Mouse (Mus musculus) bone marrow macrophage, adult 2 months (primary cell): ENCODE measurements at regions not wholly inside any gene's neighbourhood (a gene's known extent, or its start where the extent isn't known, plus 50 kb on each side); places are given as distances from the start of the nearest gene placed in this dataset.

Experiments
- CTCF ChIP-seq: IDR thresholded peaks from 2 replicates; pipeline ENCODE4 v1.5.1; 2012; ENCODE audit warnings: low read depth, mild to moderate bottlenecking, low read length, moderate library complexity
- POLR2A ChIP-seq: IDR thresholded peaks from 2 replicates; pipeline ENCODE4 v1.6.1; 2012; ENCODE audit warnings: mild to moderate bottlenecking, low read depth, low read length, borderline replicate concordance

DNA sequence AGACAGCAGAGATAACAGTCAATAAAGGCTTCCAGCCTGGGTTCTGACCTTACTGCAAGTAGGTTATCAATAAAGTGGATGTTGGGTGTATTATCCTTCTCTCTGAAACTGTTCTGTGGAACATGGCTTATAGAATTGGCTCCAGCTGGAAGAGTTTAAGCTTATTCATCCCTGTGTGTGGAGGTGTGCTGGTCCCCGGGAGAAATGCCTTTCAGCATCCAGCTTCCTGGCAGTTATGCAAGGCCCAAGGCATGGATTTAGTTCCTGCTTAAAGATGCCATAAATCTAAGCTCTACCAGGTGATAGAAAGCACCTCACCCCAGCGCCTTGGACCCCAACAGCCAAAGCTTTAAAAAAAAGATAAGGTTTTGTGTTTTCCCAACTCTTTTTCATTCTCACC is 188.0 kb upstream of the Tas2r119 start:
- TF ChIP-seq CTCF, result no peak
- TF ChIP-seq POLR2A, result no peak
